Mouse (Mus musculus) layer of hippocampus, postnatal 10 days (tissue): ENCODE data around the gene Vmn2r120. TPM values are rescaled to one million over a fixed set of nuclear protein-coding genes. Genes with fewer than 3 reads are reported as not detected.
"Not testable (repeated sequence)": the region's sequence is repeated elsewhere in the genome, so short reads cannot be mapped to it uniquely, and the experiment has no call there.

Experiments used
- DNase-seq, 2 experiments: peaks; one replicate each; pipeline ENCODE4 v3.0.0; 2021; ENCODE audit warnings: low spot score in 2 of 2
- long read RNA-seq: library from polyadenylated mRNA; stranded (forward); transcript quantifications from one replicate; pipeline ENCODE4 v2.0.0, GENCODE M21; 2023
- total RNA-seq, 2 experiments: library from RNA; stranded (reverse); gene quantifications; 2 replicates each; pipeline ENCODE4 v1.2.3; 2021

Gene Vmn2r120
- under 1 TPM; 0.04 to 0.07 TPM for total RNA-seq
- long read RNA-seq = 0 reads

DNA sequence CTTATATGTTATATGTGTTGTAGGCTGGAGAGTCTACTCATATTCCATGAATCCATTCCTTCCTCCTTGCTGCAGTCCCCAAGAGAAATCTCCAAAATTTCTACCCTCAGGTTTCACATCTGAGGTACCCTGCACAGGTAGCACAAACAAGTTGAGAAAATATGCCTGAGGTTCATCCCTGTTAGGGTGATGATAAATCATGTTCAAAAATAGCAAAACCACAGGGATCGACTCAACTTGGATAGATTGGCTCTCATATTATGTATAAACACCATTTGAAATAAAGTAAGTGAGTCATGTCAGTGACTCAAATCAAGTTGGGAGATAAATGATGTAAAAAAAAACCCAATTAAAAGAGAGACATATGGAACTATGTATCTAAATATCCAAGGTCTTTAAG is at the start of gene Vmn2r120:
Gene Vmn2r120, minus strand, starts transcription at position 101 of the 400 bp plus-strand sequence.
- no peak for DNase-seq

DNA sequence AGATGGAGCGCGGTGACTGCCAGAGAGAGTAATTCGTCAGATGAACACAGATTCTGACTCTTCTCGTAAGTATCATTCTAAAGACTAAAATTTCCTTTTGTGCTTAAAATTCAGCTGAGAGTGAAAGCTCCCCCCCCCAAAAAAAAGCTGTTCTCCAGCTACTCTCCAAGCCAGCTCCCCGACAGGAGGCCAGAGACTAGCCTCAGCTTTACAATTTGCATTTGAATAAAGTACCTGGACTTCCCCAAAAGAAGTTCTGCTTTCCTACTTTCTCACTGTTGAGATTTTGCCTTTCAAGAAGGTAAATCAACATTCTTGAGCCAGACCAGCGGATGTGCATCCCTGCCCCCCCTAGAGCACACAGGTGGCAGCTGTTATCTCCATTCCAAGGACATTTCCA is 42.0 kb upstream of the Vmn2r120 start:
- not testable (repeated sequence) for DNase-seq

DNA sequence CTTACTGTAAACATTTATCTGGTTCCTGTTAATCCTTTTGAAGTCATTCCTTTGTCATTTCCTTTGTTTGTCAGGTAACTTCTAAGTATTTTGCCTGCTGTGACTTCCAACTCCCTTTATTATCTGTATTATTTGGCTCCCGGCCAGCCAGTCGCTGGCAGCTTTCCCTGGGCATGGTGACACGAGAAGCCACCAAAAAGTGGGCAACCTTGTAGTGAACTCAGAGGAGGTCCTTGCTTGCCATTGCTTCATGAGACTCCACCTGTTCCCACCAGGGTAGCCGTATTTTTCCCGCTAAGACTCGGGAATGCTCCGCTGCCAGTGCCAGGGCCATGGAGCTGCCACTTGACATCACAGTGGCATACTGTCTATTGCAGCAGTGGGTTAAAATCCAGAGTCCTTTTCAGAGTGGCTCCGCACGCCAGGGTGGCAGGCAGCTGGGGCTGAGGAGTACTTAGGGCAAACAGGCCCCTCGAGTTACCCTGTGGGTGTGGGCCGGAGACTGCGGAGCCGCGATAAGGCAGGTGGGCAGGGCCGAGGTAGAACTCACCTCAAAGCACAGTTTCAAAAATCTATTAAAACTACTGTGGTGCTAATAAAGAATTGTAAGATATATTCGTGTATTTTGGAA is 28.9 kb upstream of the Vmn2r120 start:
- no peak for DNase-seq

Other genes starting within 250 kb of the Vmn2r120 start
- 1 to 10 TPM; 6.1 to 6.9 TPM for gene Adgre1, start 186.8 kb downstream of the Vmn2r120 start, total RNA-seq
- not detected for gene Gm21834, start 196.7 kb upstream of the Vmn2r120 start, total RNA-seq
- gene Cntnap5c, start 224.1 kb upstream of the Vmn2r120 start, total RNA-seq = 10 to 100 TPM; 12.0 to 12.4 TPM